Mouse (Mus musculus) lung, adult 2 months (tissue): Measurements from ENCODE around the gene Oser1. TPM values are rescaled to one million over a fixed set of nuclear protein-coding genes. Genes with fewer than 3 reads are reported as not detected.

Experiments
- DNase-seq: peaks from one replicate; pipeline ENCODE4 v3.0.0; 2022
- H3K4me1 ChIP-seq: fragments of 200-500 bp; 2 replicates; pipeline ENCODE4 v1.6.1; 2011; ENCODE audit warnings: low read length; ENCODE audit not compliant: control insufficient read depth, insufficient read depth
- H3K4me3 ChIP-seq: fragments of 200-500 bp; replicated peaks from 2 replicates; pipeline ENCODE3; 2011; ENCODE audit warnings: low read depth, mild to moderate bottlenecking, control low read depth, low read length; ENCODE audit errors: extremely low read depth
- CTCF ChIP-seq: fragments of 200-500 bp; IDR thresholded peaks from 2 replicates; pipeline ENCODE4 v1.5.1; 2011; ENCODE audit warnings: mild to moderate bottlenecking, low read length, control low read depth; ENCODE audit not compliant: insufficient read depth
- POLR2A ChIP-seq: fragments of 200-500 bp; IDR thresholded peaks from 2 replicates; pipeline ENCODE4 v1.6.1; 2011; ENCODE audit warnings: low read depth, mild to moderate bottlenecking, control low read depth, low read length, borderline replicate concordance; ENCODE audit errors: extremely low read depth
- WGBS: fragments of 180-500 bp; shearing (Covaris S2); methylation state at CpG from one replicate; pipeline ENCODE4 v1.1.7; 2018; 5-methylcytosine and 5-hydroxymethylcytosine counted together
- polyA plus RNA-seq: library from polyadenylated mRNA; depleted of rRNA; stranded (reverse); fragments of >200 nt; gene quantifications from 2 replicates; pipeline ENCODE4 v1.2.3, GENCODE M21; 2012

Oser1 gene
- polyA plus RNA-seq, 1 experiment = 17.2 TPM

DNA sequence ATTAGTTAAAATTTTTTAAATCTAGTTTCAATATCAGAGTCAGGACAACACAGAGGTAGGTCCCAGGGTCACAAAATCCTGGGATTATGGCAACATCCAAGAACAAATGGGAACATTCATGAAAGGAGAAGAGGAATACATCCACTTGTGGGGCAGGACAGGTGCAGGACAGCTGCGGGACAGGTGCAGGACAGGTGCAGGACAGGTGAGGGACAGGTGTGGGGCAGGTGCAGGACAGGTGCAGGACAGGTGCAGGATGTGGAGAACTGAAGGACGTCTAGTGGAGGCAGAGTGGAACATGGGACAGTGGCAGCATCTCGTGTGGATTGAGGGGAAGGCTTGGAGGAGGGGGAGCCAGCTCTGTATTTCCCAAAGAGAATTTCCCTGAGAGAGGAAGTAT is 24.8 kb upstream of the Oser1 start:
- H3K4me1 ChIP-seq = no peaks in the 10 kb centered on the region
- TF ChIP-seq POLR2A (no peak), CTCF (no peak)
- DNase-seq = no peak
- H3K4me3 ChIP-seq = no peak overlapping the region
- WGBS = 50% methylated on average over 3 of the region's 3 CpGs

- no peaks in the 10 kb centered on the region for H3K4me1 ChIP-seq
- WGBS = 74% methylated on average over 12 of the region's 12 CpGs
- H3K4me3 ChIP-seq = no peak overlapping the region
- TF ChIP-seq POLR2A (no peak), CTCF (no peak)
- no peak for DNase-seq
Observed at GRCm38 (mm10) chr2:163447375-163447774, 22.9 kb upstream of the Oser1 start.

DNA sequence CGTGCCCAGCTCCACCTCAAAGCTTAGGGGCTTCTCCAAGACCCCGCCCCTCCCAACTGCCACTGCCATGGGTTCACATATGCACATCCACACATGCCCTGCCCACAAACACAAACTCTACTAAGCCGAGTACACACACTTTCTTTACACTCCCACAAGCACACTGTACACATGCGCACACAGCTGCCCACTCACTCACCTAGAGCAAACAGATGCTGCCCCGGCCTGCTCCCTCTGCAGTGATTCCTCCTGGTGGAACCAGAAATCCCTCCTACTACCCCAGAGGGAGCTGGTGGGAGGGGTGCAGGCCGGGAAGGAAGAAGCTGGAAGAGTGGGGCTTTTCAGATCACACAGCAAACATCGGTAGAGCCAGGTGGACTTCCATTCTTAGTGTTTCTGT is 19.5 kb upstream of the Oser1 start:
- Histone ChIP-seq H3K4me3 (no peak overlapping the region), H3K4me1 (no peaks in the 10 kb centered on the region)
- DNase-seq = no peak
- TF ChIP-seq CTCF = no peak
- no peak for TF ChIP-seq POLR2A
- 48% methylated on average over 7 of the region's 7 CpGs for WGBS

GRCm38 (mm10) chr2:163443543-163443942 is 19.0 kb upstream of the Oser1 start:
- no peaks in the 10 kb centered on the region for H3K4me1 ChIP-seq
- H3K4me3 ChIP-seq = no peak overlapping the region
- no peak for DNase-seq
- TF ChIP-seq POLR2A (no peak), CTCF (no peak)
- 52% methylated on average over 6 of the region's 6 CpGs for WGBS

- Histone ChIP-seq H3K4me1 (no peaks in the 10 kb centered on the region), H3K4me3 (no peak overlapping the region)
- WGBS = 56% methylated on average over 1 of the region's 1 CpGs
- TF ChIP-seq CTCF (no peak), POLR2A (no peak)
- no peak for DNase-seq
Observed at GRCm38 (mm10) chr2:163439488-163439887, 15.0 kb upstream of the Oser1 start.

GRCm38 (mm10) chr2:163438619-163439451 is 14.3 kb upstream of the Oser1 start:
- no peak for DNase-seq
- WGBS = 4% methylated on average over 30 of the region's 30 CpGs
- TF ChIP-seq CTCF (no peak), POLR2A (no peak)
- no peak overlapping the region for H3K4me3 ChIP-seq
- H3K4me1 ChIP-seq = no peaks in the 10 kb centered on the region

GRCm38 (mm10) chr2:163438246-163438618 is 13.7 kb upstream of the Oser1 start, which contains the start of gene Gdap1l1:
Gene Gdap1l1 (plus strand): TSS chr2:163438476.
- no peak for DNase-seq
- 2% methylated on average over 18 of the region's 18 CpGs for WGBS
- no peak for TF ChIP-seq POLR2A
- no peak for TF ChIP-seq CTCF

DNA sequence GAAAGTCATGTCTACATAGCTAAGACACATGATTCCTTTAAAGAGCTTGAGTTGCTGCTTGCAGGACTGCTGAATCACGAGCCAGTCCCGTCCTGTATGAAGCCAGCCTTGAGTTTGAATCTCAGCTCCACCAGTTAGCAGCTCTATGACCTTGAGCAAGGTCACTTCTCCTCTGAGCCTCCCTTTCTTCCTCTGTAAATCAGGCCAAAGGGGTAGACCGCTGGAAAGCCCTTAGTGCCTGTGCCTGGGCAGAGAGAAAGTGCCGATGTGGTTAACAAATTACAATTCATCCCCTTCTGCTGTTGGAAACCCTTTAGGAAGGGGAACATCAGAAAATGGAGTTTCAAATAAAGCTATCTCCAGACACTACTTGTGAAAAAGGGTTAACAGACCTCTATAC is 13.3 kb upstream of the Oser1 start:
- TF ChIP-seq CTCF = no peak
- no peak for TF ChIP-seq POLR2A
- H3K4me3 ChIP-seq = no peak overlapping the region
- no peak for DNase-seq
- no peaks in the 10 kb centered on the region for H3K4me1 ChIP-seq
- WGBS = 40% methylated on average over 4 of the region's 4 CpGs

More at GRCm38 (mm10) chr2:163438246-163438618, 13.7 kb upstream of the Oser1 start, which contains the start of gene Gdap1l1:
- Histone ChIP-seq H3K4me1 (no peaks in the 10 kb centered on the region), H3K4me3 (no peak within 1 kb of the TSS)

DNA sequence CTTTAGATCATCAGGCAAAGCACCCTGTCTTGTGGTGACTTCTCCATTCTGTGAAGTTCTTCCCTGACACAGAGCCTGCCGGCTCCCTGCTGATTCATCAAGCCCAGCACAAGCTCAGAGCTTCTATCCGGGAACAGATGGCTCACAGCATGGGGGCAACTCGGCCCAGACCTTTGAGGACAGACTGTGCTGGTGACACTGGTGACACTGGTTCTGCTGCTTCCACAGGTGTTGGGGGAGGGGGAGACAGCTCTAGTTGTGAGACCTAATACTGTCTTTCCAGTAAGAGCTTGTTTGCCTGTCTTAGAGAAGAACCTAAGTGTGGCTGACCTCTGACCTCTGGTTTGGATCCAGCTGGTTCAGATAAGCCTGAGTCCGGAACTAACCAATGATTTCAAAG is 9.5 kb upstream of the Oser1 start:
- no peak overlapping the region for H3K4me3 ChIP-seq
- TF ChIP-seq CTCF = no peak
- TF ChIP-seq POLR2A = no peak
- WGBS = 19% methylated on average over 4 of the region's 4 CpGs
- no peak for DNase-seq
- H3K4me1 ChIP-seq = no peaks in the 10 kb centered on the region

- H3K4me1 ChIP-seq = no peaks in the 10 kb centered on the region
- TF ChIP-seq POLR2A = no peak
- no peak for TF ChIP-seq CTCF
- no peak for DNase-seq
- no peak overlapping the region for H3K4me3 ChIP-seq
- WGBS = 69% methylated on average over 9 of the region's 9 CpGs
Observed at GRCm38 (mm10) chr2:163431289-163431688, 6.8 kb upstream of the Oser1 start.
